8 mouse cellular contexts compared by ENCODE assay signal in the genomic region with DNA sequence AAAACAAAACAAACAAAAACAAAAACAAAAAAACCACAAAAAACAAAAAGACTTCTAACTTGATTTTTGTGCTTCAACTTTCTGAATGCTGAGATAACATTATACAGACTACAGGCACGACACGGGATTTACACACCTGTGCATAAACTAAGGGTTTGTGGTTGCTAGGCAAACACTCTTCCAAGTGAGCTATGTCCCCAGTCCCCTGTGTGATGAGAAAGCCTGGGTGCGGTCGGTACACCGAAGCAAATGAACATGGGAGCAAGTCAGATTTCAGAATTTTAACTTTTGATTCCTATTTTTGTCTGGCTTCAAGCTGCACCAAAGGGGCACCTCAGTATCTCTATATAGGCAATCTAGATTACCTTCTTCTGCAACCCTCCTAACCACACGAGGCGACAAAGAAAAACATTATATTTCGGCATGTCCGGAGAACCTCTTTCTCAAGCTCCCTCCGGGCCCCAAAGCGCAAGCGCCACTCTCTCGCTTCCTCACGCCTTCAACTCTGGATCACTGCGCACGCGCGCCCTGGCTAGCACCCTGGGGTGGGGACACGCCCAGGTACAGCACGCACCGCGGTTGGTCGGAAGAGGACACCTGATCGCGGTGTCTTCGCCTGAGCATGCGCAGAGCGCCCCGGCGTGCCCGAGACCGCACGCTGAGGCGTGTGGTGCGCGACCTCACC. TPM values are rescaled to one million over a fixed set of nuclear protein-coding genes. Genes with fewer than 3 reads are reported as not detected.
A peak's percentile ranks its signal among the peaks of the same experiment; 100 is the strongest.
DNase-seq lines count a peak whose midpoint lies in the region; ATAC-seq and TF ChIP-seq lines count a peak whose summit lies in the region.

A gene (plus strand): TSS at position 663 of the 685 bp plus-strand sequence.

- WGBS in kidney, embryonic 14.5 days = 1% methylated on average over 36 of the region's 36 CpGs
- under 1% methylated on average over 36 of the region's 36 CpGs for WGBS in limb, embryonic 15.5 days

- no peaks in the 10 kb centered on the region for H3K27me3 ChIP-seq in kidney, embryonic 14.5 days (ENCODE audit: control insufficient read depth, insufficient read depth, low read length)
- H3K27me3 ChIP-seq in limb, embryonic 15.5 days = no peaks in the 10 kb centered on the region

- no peaks in the 10 kb centered on the region for H3K36me3 ChIP-seq in kidney, embryonic 14.5 days (ENCODE audit: control insufficient read depth, insufficient read depth, low read length)
- no peaks in the 10 kb centered on the region for H3K36me3 ChIP-seq in limb, embryonic 15.5 days

- H3K9me3 ChIP-seq in kidney, embryonic 14.5 days (ENCODE audit: control insufficient read depth, low read length) = no peaks in the 10 kb centered on the region
- no peaks in the 10 kb centered on the region for H3K9me3 ChIP-seq in limb, embryonic 15.5 days

- peak within 1 kb of the TSS; percentile 86 for H3K9ac ChIP-seq in kidney, embryonic 14.5 days (ENCODE audit: low read depth, low read length)
- peak within 1 kb of the TSS; percentile 83 for H3K9ac ChIP-seq in limb, embryonic 15.5 days

- peak; percentile 100 for ATAC-seq in kidney, embryonic 14.5 days (ENCODE audit: low FRiP score, low TSS enrichment)
- ATAC-seq in limb, embryonic 15.5 days (ENCODE audit: insufficient number of reproducible peaks, low FRiP score, low TSS enrichment, low read depth) = peak; percentile 100

- H3K4me2 ChIP-seq in kidney, embryonic 14.5 days (replicated peaks; ENCODE audit: low read depth, low read length) = peak within 1 kb of the TSS; percentile 56
- peak within 1 kb of the TSS; percentile 59 for H3K4me2 ChIP-seq in limb, embryonic 15.5 days

- peaks cover 6% of the 10 kb centered on the region for H3K4me1 ChIP-seq in bone marrow macrophage, adult 2 months (ENCODE audit: control insufficient read depth, insufficient read depth, low read length)
- peaks cover 4% of the 10 kb centered on the region; the same call in 1 of the 2 replicates for H3K4me1 ChIP-seq in embryonic fibroblast, embryonic 13.5 days (ENCODE audit: control insufficient read depth, insufficient read depth, low read length)
- peaks cover 7% of the 10 kb centered on the region; the same call in 1 of the 2 replicates for H3K4me1 ChIP-seq in kidney, embryonic 14.5 days (ENCODE audit: control insufficient read depth, insufficient read depth, low read length)
- peaks cover 13% of the 10 kb centered on the region for H3K4me1 ChIP-seq in limb, embryonic 15.5 days

- no peak for TF ChIP-seq CTCF in bone marrow macrophage, adult 2 months (IDR thresholded peaks at IDR 0.05; ENCODE audit: low read depth, low read length)
- no peak for TF ChIP-seq CTCF in embryonic fibroblast, embryonic 13.5 days (IDR thresholded peaks at IDR 0.05; ENCODE audit: borderline replicate concordance, insufficient read depth, low read length)

- H3K27ac ChIP-seq in bone marrow macrophage, adult 2 months (ENCODE audit: insufficient read depth, low read depth, low read length) = peak within 1 kb of the TSS; percentile 75
- peak within 1 kb of the TSS; percentile 75 for H3K27ac ChIP-seq in embryonic fibroblast, embryonic 13.5 days (ENCODE audit: insufficient read depth, low read length)
- peak within 1 kb of the TSS; percentile 83 for H3K27ac ChIP-seq in kidney, embryonic 14.5 days (ENCODE audit: low read depth, low read length)
- peak within 1 kb of the TSS; percentile 94 for H3K27ac ChIP-seq in limb, embryonic 15.5 days

- no peak for TF ChIP-seq POLR2A in bone marrow macrophage, adult 2 months (IDR thresholded peaks at IDR 0.05; ENCODE audit: borderline replicate concordance, low read depth, low read length)
- peak; percentile 90 for TF ChIP-seq POLR2A in embryonic fibroblast, embryonic 13.5 days (IDR thresholded peaks at IDR 0.05; ENCODE audit: low read depth, low read length)

- H3K4me3 ChIP-seq in bone marrow macrophage, adult 2 months (ENCODE audit: insufficient read depth, low read length) = peak within 1 kb of the TSS; percentile 94
- peak within 1 kb of the TSS; percentile 94 for H3K4me3 ChIP-seq in embryonic fibroblast, embryonic 13.5 days (ENCODE audit: insufficient read depth, low read length)
- H3K4me3 ChIP-seq in kidney, embryonic 14.5 days (ENCODE audit: low read length) = peak within 1 kb of the TSS; percentile 85
- H3K4me3 ChIP-seq in limb, embryonic 15.5 days = peak within 1 kb of the TSS; percentile 96

- peak; percentile 100 for DNase-seq in A20 (ENCODE audit: low read depth, low spot score)
- peak; percentile 99 to 100 for DNase-seq in heart, adult 9 months (ENCODE audit: low spot score in 2 of 2)
- DNase-seq in monocyte, adult 2 months (ENCODE audit: low read depth in 1 of 2, low spot score in 2 of 2) = peak; percentile 98
- peak; percentile 100 for DNase-seq in spleen, postnatal 36 days (ENCODE audit: low spot score in 2 of 2)

RNA-seq across cellular contexts. Expression of the gene that starts here (rescaled TPM):
- polyA plus RNA-seq in bone marrow macrophage, adult 2 months (2012; ENCODE audit: insufficient read depth, insufficient read length, missing spikeins) = 32.3 and 37.4 TPM in 2 replicates
- polyA plus RNA-seq in embryonic fibroblast, embryonic 13.5 days (2011; ENCODE audit: insufficient read length, low read depth, missing spikeins) = 30.5 and 32.4 TPM in 2 replicates
- 17.9 and 23.9 TPM in 2 replicates for polyA plus RNA-seq in kidney, embryonic 14.5 days (2014; fragmentation: Nextera tagmentation; extraction: Ambion mirVana)
- 22.5 and 27.8 TPM in 2 replicates for polyA plus RNA-seq in limb, embryonic 15.5 days (2015; fragmentation: Nextera tagmentation; extraction: Ambion mirVana)

Comparison
In these comparisons a context has a peak if more than half of its experiments do, and no peak if none do; other contexts are left out.
1. Peak in every context shown above with its lines: DNase-seq, ATAC-seq, H3K4me3 ChIP-seq and H3K27ac ChIP-seq.